Mouse (Mus musculus) large intestine, adult 2 months (tissue): Measurements from ENCODE around the gene Mllt3. TPM values are rescaled to one million over a fixed set of nuclear protein-coding genes. Genes with fewer than 3 reads are reported as not detected.

Source experiments
- DNase-seq: peaks from one replicate; pipeline ENCODE4 v3.0.0-alpha.2; 2012; ENCODE audit warnings: low read depth, low spot score
- WGBS: fragments of 180-500 bp; shearing (Covaris S2); methylation state at CpG from one replicate; pipeline ENCODE4 v1.1.7; 2018; 5-methylcytosine and 5-hydroxymethylcytosine counted together
- polyA plus RNA-seq: library from polyadenylated mRNA; depleted of rRNA; stranded (reverse); fragments of >200 nt; gene quantifications from 2 replicates; pipeline ENCODE4 v1.2.3, GENCODE M21; 2012

The Mllt3 gene
- polyA plus RNA-seq, 1 experiment: 6.1 TPM

DNA sequence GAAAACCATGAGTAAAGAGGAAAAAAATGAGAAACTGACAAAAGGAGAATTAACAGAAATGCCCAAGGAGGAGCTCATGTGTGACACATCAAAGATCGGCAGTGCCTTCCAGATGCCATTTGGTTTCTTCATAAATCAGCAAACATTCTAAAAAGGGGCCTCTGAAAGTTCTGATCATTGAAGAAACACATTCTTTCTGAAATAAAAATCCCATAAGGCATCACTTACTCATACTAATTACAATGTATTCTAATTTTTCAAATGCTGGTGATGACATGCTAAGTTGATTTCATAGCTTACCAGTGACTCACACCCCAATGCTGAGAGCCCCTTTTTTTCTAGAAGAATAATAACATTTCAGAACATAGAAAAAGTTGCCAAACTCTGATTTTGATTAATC is 194.4 kb downstream of the Mllt3 start:
- WGBS: 86% methylated on average over 1 of the region's 1 CpGs
- no peak for DNase-seq

DNA sequence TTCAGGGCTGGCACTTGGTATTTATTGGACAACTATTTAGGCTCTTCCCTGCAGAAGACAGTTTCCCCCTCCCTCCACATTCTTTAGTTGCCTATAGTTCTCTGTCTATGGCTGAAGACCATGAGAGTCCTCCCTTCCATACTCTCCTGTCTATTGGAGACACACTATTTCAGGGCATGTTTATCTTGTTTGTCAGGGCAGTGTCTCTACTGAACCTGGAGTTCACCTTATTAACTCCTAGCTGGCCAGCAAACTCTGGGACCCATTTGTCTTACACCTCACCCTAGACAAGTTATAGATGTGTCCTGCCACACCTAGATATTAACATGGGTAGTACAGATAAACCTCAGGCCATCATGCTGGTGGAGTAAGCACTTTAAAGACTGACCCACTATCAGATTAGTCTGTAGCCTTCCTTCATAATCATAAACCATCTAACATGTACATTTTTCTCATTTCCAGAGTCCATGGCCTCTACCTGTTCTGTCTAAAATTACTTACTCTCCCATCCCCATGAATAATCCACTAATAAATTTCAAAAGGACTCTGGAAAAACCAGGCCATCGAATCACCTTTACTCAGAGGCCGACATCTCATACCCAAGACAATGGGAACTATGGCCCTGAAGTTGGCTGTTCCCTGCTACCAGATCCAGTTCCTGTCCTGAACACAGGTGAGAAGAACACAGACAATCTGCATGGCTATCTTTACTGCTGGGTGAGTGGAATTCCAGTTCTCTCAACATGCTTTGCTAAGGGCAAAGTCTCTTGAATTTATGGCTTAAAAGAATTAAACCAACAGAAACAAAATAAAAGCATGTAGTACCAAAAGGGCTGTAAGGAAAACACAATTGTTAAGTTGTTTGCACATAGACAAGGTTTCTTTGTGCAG is 195.4 kb downstream of the Mllt3 start:
- WGBS: 38% methylated on average over 2 of the region's 2 CpGs
- no peak for DNase-seq

DNA sequence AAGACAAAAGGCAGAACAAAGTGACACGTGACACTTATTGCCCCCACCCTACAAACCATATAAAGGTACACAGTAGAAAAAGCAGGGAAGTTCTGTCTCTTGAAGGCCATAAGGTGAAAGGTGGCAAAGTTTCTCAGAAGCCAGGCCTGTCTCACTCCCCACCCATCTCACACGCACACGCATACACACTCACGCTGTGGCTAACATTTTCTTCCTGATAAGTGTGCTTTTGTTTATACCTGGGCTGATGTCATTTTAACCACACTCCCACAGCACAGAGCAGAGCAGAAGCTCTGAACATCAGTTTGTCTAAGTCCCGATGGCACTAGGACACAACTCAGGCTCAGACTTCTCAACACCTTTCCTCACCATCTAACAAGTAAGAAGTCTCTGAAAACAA is 196.9 kb downstream of the Mllt3 start:
- 39% methylated on average over 5 of the region's 5 CpGs for WGBS
- no peak for DNase-seq

DNA sequence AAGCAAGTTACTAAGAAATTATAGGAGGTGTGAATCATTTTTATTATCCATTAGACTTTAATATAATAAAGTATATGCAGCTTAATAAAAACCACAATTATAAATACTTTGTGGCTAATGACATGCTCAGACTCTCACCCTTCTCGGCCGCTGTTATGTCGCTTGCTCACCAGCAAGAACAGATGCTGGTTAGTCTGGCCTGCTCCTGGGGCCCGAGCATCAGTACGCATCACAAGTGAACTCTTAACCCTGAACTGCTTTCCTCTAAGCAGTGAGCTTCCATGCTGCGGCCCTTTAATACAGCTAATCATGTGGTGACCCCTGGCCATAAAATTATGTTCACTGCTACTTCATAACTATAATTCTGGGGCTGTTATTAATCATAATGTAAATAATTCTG is 198.0 kb downstream of the Mllt3 start:
- no peak for DNase-seq
- 91% methylated on average over 6 of the region's 6 CpGs for WGBS

DNA sequence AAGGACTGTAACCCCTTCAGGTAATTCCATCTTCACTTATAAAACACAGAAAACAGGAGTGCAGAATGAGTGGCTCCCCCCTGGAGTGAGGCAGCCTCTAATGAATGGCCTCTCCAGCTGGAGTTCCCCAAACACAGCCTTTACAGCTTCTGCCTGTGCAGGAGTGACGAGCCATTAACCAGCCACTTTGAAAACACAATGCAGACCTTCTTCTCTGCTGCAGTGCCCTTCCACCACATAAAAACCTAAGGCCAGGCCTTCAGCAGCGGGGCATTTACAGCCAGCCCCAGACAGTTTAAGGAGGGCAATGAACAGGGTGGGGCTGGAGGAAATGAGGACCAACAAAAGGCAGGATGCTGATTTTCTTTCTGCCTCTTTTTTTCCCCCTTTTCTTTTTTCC is 198.9 kb downstream of the Mllt3 start:
- 20% methylated on average over 2 of the region's 2 CpGs for WGBS
- no peak for DNase-seq

DNA sequence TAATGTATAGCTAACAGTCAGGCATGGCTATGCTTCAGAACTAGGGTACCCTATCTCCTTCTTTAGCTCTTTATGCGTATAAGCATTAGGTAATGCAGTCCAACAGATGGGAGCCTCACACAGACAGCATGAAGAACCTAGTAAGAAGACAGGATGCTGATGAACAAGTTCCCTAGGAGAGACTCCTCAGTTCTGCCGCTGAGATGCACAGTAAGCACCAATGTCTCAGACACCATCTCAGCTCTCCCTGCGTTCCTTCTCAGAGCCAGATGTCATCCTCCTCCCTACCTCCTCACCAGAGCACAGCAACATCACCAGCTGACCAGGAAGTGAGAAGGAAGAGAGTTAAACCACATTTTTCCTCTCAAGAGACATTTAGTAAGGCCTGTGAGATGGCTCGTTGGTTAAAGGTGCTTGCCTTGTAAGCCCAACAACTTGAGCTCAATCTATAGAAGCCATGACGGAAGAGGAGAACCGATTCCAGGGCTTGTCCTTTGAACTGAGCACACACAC is 202.3 kb downstream of the Mllt3 start:
- WGBS: 82% methylated on average over 6 of the region's 6 CpGs
- DNase-seq: no peak

DNA sequence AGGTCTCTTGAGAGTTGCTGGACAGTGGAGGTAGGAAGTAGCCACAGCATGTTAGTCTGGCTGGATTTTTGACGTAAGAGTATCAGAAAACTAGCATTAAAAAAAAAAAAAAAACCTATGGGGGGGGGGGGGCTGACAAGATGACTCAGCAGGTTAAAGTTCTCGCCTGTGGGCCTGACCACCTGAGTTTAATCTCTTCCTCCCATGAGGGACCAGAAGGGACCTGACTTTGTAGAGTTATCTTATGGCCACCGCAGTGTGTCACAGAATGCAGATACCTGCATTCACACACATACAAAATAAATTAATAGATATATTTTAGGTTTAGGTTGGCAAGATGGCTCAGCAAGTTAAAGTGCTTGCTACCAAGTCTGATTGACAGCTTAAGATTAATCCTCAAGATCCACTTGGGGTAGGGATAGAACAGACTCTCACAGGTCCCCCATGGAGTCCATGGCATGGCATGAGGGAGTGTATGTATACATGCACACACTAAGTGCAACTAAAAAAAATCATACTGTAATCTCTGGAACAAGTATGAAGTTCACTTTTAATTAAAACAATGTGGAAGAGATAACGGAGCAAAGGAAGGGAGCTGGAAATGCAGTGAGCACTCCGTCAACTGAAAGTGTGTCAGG is 203.6 kb downstream of the Mllt3 start:
- DNase-seq: no peak
- WGBS: 83% methylated on average over 5 of the region's 5 CpGs

- WGBS: 79% methylated on average over 5 of the region's 5 CpGs
- DNase-seq: no peak
Observed at GRCm38 (mm10) chr4:87826336-87826735, 206.8 kb downstream of the Mllt3 start.

GRCm38 (mm10) chr4:87823623-87824022 is 209.5 kb downstream of the Mllt3 start:
- 33% methylated on average over 3 of the region's 3 CpGs for WGBS
- DNase-seq: no peak

DNA sequence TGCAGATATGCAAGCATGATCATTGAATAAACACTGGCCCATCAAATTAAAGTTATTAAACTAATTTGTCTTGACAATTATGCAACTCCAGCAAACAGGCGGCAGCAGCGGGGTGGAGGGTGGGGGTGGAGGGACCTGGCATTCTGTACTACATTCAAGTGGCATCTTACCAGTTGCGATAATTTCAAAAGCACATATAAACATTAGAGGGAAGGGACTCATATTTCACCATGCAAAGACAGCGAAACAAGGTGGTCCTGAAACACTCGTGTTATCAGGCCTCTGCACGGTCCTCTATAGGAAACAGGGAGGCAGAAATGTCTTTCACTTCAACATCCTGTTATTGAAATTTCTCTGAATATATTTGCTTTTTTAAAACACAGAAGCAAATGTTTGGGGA is 210.0 kb downstream of the Mllt3 start:
- 80% methylated on average over 6 of the region's 6 CpGs for WGBS
- DNase-seq: no peak

DNA sequence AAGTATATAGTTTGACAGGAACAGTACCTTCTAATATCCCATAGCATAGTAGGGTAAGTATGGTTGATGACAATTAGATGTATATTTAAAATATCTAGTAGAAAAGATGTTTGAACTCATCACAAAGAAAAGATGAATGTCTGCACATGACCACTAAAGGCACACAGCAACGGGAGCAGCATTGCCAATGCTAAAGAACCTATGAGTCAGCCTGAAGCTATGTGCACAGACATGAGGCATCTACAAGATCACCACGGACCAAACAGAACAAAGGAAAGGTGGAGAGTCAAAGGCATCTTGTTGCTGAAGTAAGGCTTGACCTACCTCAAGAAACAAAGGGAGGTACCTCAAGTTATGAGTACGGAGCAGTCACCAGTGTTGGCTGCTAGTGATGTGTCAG is 212.3 kb downstream of the Mllt3 start:
- DNase-seq: no peak
- 59% methylated on average over 3 of the region's 3 CpGs for WGBS

- WGBS: 75% methylated on average over 9 of the region's 9 CpGs
Observed at GRCm38 (mm10) chr4:87819182-87819581, 214.0 kb downstream of the Mllt3 start.

DNA sequence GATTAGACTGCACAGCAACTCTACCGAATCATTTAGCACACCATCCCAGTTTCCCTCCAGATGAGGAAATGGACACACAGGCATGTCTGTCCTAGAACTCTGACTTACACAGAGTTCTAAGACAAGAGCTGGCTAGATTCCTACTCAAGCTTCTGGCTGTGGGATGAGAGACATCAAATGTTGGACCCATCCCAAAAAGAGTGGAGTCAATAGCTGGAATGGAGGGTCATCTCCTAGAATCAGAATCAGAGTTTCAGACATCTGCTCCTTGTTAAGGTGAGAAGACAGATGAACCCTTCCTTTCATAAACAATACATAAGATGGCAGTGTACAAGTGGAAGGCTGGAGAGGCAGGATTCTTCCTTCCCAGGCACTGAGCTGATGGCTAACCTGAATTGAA is 214.9 kb downstream of the Mllt3 start:
- 86% methylated on average over 1 of the region's 1 CpGs for WGBS
- no peak for DNase-seq

More at GRCm38 (mm10) chr4:87819182-87819581, 214.0 kb downstream of the Mllt3 start:
- DNase-seq: no peak

GRCm38 (mm10) chr4:87815465-87816108 is 217.6 kb downstream of the Mllt3 start:
- DNase-seq: no peak

GRCm38 (mm10) chr4:87811899-87812298 is 221.3 kb downstream of the Mllt3 start:
- no peak for DNase-seq
- WGBS: 39% methylated on average over 2 of the region's 2 CpGs

More at GRCm38 (mm10) chr4:87815465-87816108, 217.6 kb downstream of the Mllt3 start:
- 24% methylated on average over 7 of the region's 7 CpGs for WGBS

- WGBS: 21% methylated on average over 6 of the region's 6 CpGs
- no peak for DNase-seq
Observed at GRCm38 (mm10) chr4:87806196-87806987, 226.8 kb downstream of the Mllt3 start.

DNA sequence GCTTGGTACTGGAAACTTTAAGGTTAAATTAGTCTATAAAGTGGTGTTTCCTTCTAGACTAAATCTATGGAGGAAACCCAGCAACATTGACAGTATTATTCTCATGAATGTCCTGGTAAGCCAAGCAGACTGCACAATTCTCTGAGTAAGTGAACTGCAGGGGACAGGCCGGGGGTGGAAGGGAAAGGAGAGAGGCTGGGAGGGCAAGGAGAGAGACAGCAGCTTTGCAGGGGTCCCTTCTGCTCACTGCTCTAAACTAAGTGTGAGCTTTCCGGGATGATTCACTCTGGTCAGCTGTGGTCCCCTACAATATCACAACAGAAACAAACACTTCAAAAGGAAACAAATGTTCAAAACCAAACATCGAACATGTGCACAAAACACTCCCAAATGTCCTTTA is 228.6 kb downstream of the Mllt3 start:
- WGBS: 54% methylated on average over 3 of the region's 3 CpGs
- DNase-seq: no peak

GRCm38 (mm10) chr4:87803313-87803712 is 229.9 kb downstream of the Mllt3 start:
- DNase-seq: no peak
- WGBS: 72% methylated on average over 3 of the region's 3 CpGs

DNA sequence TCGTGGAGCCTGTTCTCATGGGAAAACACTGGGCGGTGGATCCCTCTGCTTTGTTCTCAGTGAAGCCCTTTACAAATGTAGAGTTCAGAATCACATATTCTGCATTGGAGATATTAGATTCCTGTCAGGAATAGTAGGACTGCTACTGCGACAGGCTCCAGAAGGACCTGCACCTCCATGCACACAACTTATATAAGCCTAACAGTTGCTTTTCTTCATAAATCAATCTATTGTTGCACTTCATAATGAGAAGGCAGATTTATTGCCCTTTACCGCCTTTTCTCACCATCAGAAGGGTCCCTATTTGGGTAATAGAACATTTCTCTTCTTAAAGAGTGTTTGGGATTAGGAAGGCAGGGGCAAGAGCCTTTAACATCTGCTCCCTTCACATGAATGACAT is 231.0 kb downstream of the Mllt3 start:
- no peak for DNase-seq
- 69% methylated on average over 4 of the region's 4 CpGs for WGBS

DNA sequence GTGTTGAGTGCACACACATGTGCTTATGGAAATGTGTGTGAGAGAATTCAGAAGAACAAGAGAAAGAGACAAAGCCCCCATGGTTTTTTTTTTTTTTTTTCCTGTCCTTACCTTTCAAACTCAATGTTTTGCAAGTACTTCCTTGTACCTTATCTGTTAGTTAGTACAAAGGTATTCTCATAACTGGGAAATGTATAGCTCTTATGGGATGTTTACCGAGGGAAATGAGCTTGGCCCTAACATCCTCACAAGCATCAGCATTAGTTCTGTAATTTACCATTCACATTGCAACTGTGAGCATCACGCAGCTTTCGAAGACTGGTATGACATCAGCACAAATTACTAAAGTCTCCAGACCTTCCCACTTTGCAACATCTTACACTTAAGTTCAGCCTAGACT is 231.8 kb downstream of the Mllt3 start:
- 36% methylated on average over 3 of the region's 3 CpGs for WGBS
- DNase-seq: no peak
